Mouse (Mus musculus): Measurements from ENCODE around the gene Olfr561.

The Olfr561 gene

GRCm38 (mm10) chr7:102770921-102771320, at the start of gene Olfr561:
Olfr561 (plus strand) TSS chr7:102771221.
- no peak for DNase-seq

DNA sequence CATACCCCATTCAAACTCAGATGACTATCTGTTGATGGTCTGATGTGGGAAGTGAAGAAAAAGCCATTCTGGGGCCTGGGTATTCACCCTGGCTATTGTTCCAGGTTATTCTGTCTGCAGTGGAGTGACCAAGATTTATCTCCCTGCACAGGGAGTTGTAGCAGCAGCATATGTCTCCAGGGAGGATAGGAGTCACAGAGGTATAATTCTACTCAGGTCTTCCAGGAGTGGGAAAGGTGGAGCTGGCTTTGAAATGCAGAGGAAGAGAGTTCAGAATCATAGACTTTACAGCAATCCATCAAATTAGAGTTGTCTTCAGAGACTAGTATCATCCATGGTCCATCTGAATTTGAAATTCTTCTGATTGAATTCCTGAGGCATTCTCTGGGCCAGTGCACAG, 43.6 kb upstream of the Olfr561 start, which contains the start of gene Olfr559:
TSS of gene Olfr559 (minus strand) at position 101 of the 400 bp plus-strand sequence.
- no peak for DNase-seq

DNA sequence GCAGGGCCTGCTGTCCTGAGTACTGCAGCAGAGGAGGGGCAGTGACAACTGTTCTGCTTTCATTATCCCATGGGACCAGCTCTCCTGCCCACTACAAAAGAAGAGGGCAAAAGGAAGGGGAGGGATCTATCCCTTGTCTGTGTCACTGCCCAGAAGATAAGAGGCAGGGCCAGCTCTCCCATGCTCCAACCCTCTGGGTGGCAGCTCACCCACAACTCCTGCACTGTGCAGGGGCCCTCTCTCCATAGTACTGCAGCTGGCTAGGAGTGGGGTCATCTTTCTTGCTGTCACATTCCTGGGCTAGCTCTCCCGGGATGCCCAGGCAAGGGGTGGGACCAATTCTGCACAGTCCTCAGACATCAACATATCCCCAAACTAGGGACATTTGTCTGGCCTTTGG, 37.2 kb upstream of the Olfr561 start:
- no peak for DNase-seq

GRCm38 (mm10) chr7:102737705-102738104, 33.3 kb upstream of the Olfr561 start:
- no peak for DNase-seq

GRCm38 (mm10) chr7:102752086-102752485, 18.9 kb upstream of the Olfr561 start:
- peak; percentile 12 to 17 for DNase-seq

DNA sequence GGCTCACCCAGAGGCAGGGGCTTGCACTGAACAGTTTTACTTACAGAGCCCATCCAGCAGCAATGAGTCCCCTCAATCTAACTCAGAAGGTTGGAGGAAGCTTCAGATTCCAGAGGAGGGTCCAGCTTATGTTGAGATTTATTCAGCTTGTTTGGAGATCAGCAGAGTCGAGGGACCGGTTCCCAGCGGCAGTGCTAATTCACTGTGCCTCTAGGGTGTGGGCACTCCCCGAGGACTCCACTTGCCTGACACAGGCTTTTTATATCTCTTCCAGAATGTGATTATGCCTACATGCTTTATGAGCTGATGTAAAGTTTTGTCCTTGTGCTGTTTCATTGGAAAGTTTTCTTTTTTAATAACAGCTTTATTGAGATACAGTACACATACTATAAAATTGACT, 11.8 kb upstream of the Olfr561 start, which contains the start of the genes Olfr560 and Olfr78:
TSS of gene Olfr560 (minus strand) at position 101 of the 400 bp plus-strand sequence.
TSS of gene Olfr78 (minus strand) at position 206 of the 400 bp plus-strand sequence.
- no peak for DNase-seq

GRCm38 (mm10) chr7:102803180-102803579, 32.2 kb downstream of the Olfr561 start, which contains the start of gene Olfr564:
Olfr564 (plus strand) TSS chr7:102803480.
- no peak for DNase-seq
